Mouse (Mus musculus) intestine, postnatal 0 days (tissue): Measurements from ENCODE around the gene Atf6. TPM values are rescaled to one million over a fixed set of nuclear protein-coding genes. Genes with fewer than 3 reads are reported as not detected.

Experiments
- ATAC-seq: fragments of 200-750 bp; cut with Nextera tagmentation; 2 replicates; pipeline ENCODE4 v1.8.0; 2017; ENCODE audit warnings: mild to moderate bottlenecking, moderate TSS enrichment, moderate library complexity
- H3K27ac ChIP-seq: fragments of 300-500 bp; sonication (generic); 2 replicates; pipeline ENCODE4 v1.5.1; 2014; ENCODE audit warnings: mild to moderate bottlenecking, low read depth, low read length, moderate library complexity
- H3K27me3 ChIP-seq: fragments of 300-500 bp; sonication (generic); replicated peaks from 2 replicates; pipeline ENCODE4 v1.6.1; 2014; ENCODE audit warnings: low read length, mixed read lengths; ENCODE audit not compliant: control insufficient read depth, insufficient read depth
- H3K36me3 ChIP-seq: fragments of 300-500 bp; sonication (generic); 2 replicates; pipeline ENCODE4 v1.6.1; 2014; ENCODE audit warnings: mild to moderate bottlenecking, moderate library complexity; ENCODE audit not compliant: control insufficient read depth, insufficient read depth
- H3K4me1 ChIP-seq: fragments of 300-500 bp; sonication (generic); replicated peaks from 2 replicates; pipeline ENCODE4 v1.6.1; 2014; ENCODE audit warnings: antibody characterized with exemption, low read length, mixed read lengths; ENCODE audit not compliant: control insufficient read depth, insufficient read depth
- H3K4me2 ChIP-seq: fragments of 300-500 bp; sonication (generic); replicated peaks from 2 replicates; pipeline ENCODE4 v1.6.1; 2014; ENCODE audit warnings: low read depth, mild to moderate bottlenecking, moderate library complexity
- H3K4me3 ChIP-seq: fragments of 300-500 bp; sonication (generic); 2 replicates; pipeline ENCODE4 v1.5.1; 2014; ENCODE audit warnings: low read depth, low read length
- H3K9ac ChIP-seq: fragments of 300-500 bp; sonication (generic); 2 replicates; pipeline ENCODE4 v1.6.1; 2014; ENCODE audit warnings: mild to moderate bottlenecking, low read depth, low read length
- H3K9me3 ChIP-seq: fragments of 300-500 bp; sonication (generic); 2 replicates; pipeline ENCODE4 v1.6.1; 2016; ENCODE audit warnings: mixed run types; ENCODE audit not compliant: control insufficient read depth
- CTCF ChIP-seq: sonication (generic); IDR thresholded peaks from 2 replicates; pipeline ENCODE4 v1.5.1; 2016; ENCODE audit warnings: low read depth, mild to moderate bottlenecking, control low read depth, antibody characterized with exemption, moderate library complexity
- WGBS: fragments of 180-500 bp; shearing (Covaris S2); extraction: QIAGEN DNeasy Blood & Tissue Kit; methylation state at CpG from one replicate; pipeline ENCODE4 v1.1.7; 2014; 5-methylcytosine and 5-hydroxymethylcytosine counted together
- polyA plus RNA-seq: library from polyadenylated mRNA; unstranded; fragments of >200 nt; fragmentation: Nextera tagmentation; extraction: Ambion mirVana; gene quantifications from 2 replicates; pipeline ENCODE4 v1.2.1, GENCODE M21; 2015

The Atf6 gene
- polyA plus RNA-seq, 1 experiment from 2014 or later: 5.4 TPM

GRCm38 (mm10) chr1:170863033-170863432, 4.5 kb downstream of the Atf6 start:
- no peak overlapping the region for H3K4me3 ChIP-seq
- H3K4me2 ChIP-seq: no peak overlapping the region
- no peaks in the 10 kb centered on the region for H3K9me3 ChIP-seq
- no peaks in the 10 kb centered on the region for H3K36me3 ChIP-seq
- no peaks in the 10 kb centered on the region for H3K27me3 ChIP-seq
- H3K9ac ChIP-seq: no peak overlapping the region
- WGBS: 61% methylated on average over 4 of the region's 4 CpGs
- TF ChIP-seq CTCF: no peak
- no peaks in the 10 kb centered on the region for H3K4me1 ChIP-seq
- no peak overlapping the region for H3K27ac ChIP-seq
- no peak for ATAC-seq

- Histone ChIP-seq H3K9me3 (no peaks in the 10 kb centered on the region), H3K4me3 (no peak overlapping the region), H3K36me3 (no peaks in the 10 kb centered on the region), H3K27ac (no peak overlapping the region), H3K4me2 (no peak overlapping the region), H3K4me1 (no peaks in the 10 kb centered on the region), H3K9ac (no peak overlapping the region), H3K27me3 (no peaks in the 10 kb centered on the region)
- TF ChIP-seq CTCF: no peak
- WGBS: 50% methylated on average over 3 of the region's 3 CpGs
- no peak for ATAC-seq
These were observed 5.2 kb downstream of the Atf6 start for GRCm38 (mm10) chr1:170862435-170862717.

- H3K9me3 ChIP-seq: no peaks in the 10 kb centered on the region
- no peak overlapping the region for H3K4me2 ChIP-seq
- no peaks in the 10 kb centered on the region for H3K36me3 ChIP-seq
- no peaks in the 10 kb centered on the region for H3K27me3 ChIP-seq
- no peak for ATAC-seq
- no peak overlapping the region for H3K4me3 ChIP-seq
- H3K27ac ChIP-seq: no peak overlapping the region
- WGBS: 55% methylated on average over 13 of the region's 13 CpGs
- no peaks in the 10 kb centered on the region for H3K4me1 ChIP-seq
- H3K9ac ChIP-seq: no peak overlapping the region
- no peak for TF ChIP-seq CTCF
These were observed 5.7 kb downstream of the Atf6 start for GRCm38 (mm10) chr1:170861671-170862434.

DNA sequence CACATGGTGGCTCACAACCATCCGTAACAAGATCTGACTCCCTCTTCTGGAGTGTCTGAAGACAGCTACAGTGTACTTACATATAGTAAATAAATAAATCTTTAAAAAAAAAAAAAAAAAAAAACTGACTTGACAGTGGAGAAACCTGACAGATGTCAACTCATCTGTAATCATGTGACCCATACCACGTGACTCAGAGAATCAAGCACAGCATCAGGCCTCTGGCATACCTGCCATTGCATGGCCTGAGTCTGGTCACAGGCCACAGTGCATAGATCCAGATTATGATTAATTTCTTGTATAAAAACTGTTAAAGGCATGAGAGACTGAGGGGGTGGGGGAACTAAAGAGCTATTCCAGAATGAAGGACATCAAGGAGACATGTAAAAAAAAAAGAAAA, 8.7 kb downstream of the Atf6 start:
- H3K4me2 ChIP-seq: no peak overlapping the region
- H3K4me1 ChIP-seq: no peaks in the 10 kb centered on the region
- ATAC-seq: no peak
- no peak overlapping the region for H3K27ac ChIP-seq
- no peak for TF ChIP-seq CTCF
- no peaks in the 10 kb centered on the region for H3K36me3 ChIP-seq
- H3K9ac ChIP-seq: no peak overlapping the region
- no peaks in the 10 kb centered on the region for H3K27me3 ChIP-seq
- H3K4me3 ChIP-seq: no peak overlapping the region
- WGBS: 58% methylated on average over 2 of the region's 2 CpGs
- no peaks in the 10 kb centered on the region for H3K9me3 ChIP-seq

- WGBS: 95% methylated on average over 2 of the region's 2 CpGs
- H3K27me3 ChIP-seq: no peaks in the 10 kb centered on the region
- no peak overlapping the region for H3K4me2 ChIP-seq
These were observed 10.2 kb downstream of the Atf6 start for GRCm38 (mm10) chr1:170857369-170857768.

DNA sequence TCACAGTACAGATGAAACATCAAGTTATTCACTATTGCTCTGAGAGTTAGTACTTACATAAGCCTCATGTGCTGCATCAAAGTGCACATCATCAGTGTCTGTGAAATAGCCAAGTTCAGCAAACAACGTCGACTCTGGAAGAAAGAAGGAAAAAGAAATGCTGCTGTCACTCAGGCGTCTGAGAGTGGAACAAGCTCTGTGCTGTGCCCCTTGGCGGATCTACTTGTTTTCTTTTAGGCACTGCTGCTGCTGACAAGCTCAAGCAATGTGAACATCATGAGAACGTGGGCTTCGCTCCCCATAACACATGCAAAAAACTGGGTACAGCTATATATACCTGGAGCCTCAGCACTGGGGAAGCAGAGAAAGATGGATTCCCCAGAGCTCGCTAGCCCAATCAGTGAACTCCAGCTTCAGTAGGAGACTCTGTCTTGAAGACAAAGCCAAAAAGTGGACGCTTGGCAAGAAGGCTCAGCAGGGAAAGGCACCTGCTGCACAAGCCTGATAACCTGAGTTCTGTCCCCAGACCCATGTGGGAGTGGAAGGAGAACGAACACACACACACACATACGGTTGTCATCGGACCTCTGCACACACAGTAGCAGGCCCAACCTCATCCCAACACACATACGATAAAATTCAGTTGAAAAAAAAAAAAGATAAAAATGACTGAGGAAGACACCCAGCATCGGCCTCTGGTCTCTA, 12.4 kb downstream of the Atf6 start:
- H3K4me2 ChIP-seq: no peak overlapping the region
- no peak overlapping the region for H3K4me3 ChIP-seq
- no peak overlapping the region for H3K9ac ChIP-seq
- 91% methylated on average over 13 of the region's 13 CpGs for WGBS
- no peak for TF ChIP-seq CTCF
- H3K9me3 ChIP-seq: no peaks in the 10 kb centered on the region
- H3K36me3 ChIP-seq: peaks cover 14% of the 10 kb centered on the region; the same call in 1 of the 2 replicates
- no peak for ATAC-seq
- H3K4me1 ChIP-seq: no peaks in the 10 kb centered on the region
- no peaks in the 10 kb centered on the region for H3K27me3 ChIP-seq
- H3K27ac ChIP-seq: no peak overlapping the region

More at GRCm38 (mm10) chr1:170857369-170857768, 10.2 kb downstream of the Atf6 start:
- Histone ChIP-seq H3K27ac (no peak overlapping the region), H3K4me1 (no peaks in the 10 kb centered on the region), H3K9ac (no peak overlapping the region), H3K4me3 (no peak overlapping the region), H3K9me3 (no peaks in the 10 kb centered on the region), H3K36me3 (0 out of 2 replicates have a peak, but pooled peaks cover 9% of the 10 kb centered on the region)
- ATAC-seq: no peak
- TF ChIP-seq CTCF: no peak
